Mouse (Mus musculus) heart, embryonic 10.5 days (tissue): ENCODE data around the gene Plagl1. TPM values are rescaled to one million over a fixed set of nuclear protein-coding genes. Genes with fewer than 3 reads are reported as not detected.

Experiments
- DNase-seq: peaks from one replicate; pipeline ENCODE4 v3.0.0-alpha.2; 2017; ENCODE audit warnings: low spot score
- H3K27ac ChIP-seq: fragments of 300-500 bp; sonication (generic); 2 replicates; pipeline ENCODE4 v1.5.1; 2016; ENCODE audit warnings: mild to moderate bottlenecking
- H3K27me3 ChIP-seq: fragments of 300-500 bp; sonication (generic); 2 replicates; pipeline ENCODE4 v1.6.1; 2016; ENCODE audit warnings: mild to moderate bottlenecking; ENCODE audit not compliant: poor library complexity, insufficient read depth, severe bottlenecking
- H3K36me3 ChIP-seq: fragments of 300-500 bp; sonication (generic); 2 replicates; pipeline ENCODE4 v1.6.1; 2016; ENCODE audit warnings: mild to moderate bottlenecking, moderate library complexity
- H3K4me1 ChIP-seq: fragments of 300-500 bp; sonication (generic); 2 replicates; pipeline ENCODE4 v1.6.1; 2016; ENCODE audit warnings: mild to moderate bottlenecking
- H3K4me3 ChIP-seq: fragments of 300-500 bp; sonication (generic); 2 replicates; pipeline ENCODE4 v1.5.1; 2016; ENCODE audit warnings: mild to moderate bottlenecking, moderate library complexity
- H3K9me3 ChIP-seq: fragments of 300-500 bp; sonication (generic); 2 replicates; pipeline ENCODE4 v1.6.1; 2016; ENCODE audit warnings: mild to moderate bottlenecking, moderate library complexity
- WGBS: fragments of 180-500 bp; shearing (Covaris S2); methylation state at CpG from one replicate; pipeline ENCODE4 v1.1.7; 2016; 5-methylcytosine and 5-hydroxymethylcytosine counted together
- polyA plus RNA-seq: library from polyadenylated mRNA; unstranded; fragments of >200 nt; fragmentation: Nextera tagmentation; extraction: Ambion mirVana; gene quantifications from 2 replicates; pipeline ENCODE4 v1.2.1, GENCODE M21; 2016

Gene Plagl1
- polyA plus RNA-seq, 1 experiment from 2014 or later: 206 TPM

- no peak for DNase-seq
- Histone ChIP-seq H3K9me3 (no peaks in the 10 kb centered on the region), H3K4me1 (peaks cover 18% of the 10 kb centered on the region), H3K4me3 (no peak overlapping the region), H3K36me3 (peaks cover 5% of the 10 kb centered on the region), H3K27ac (no peak overlapping the region), H3K27me3 (no peaks in the 10 kb centered on the region)
- WGBS: 56% methylated on average over 4 of the region's 4 CpGs
Measured at GRCm38 (mm10) chr10:13102360-13102759, 42.1 kb downstream of the Plagl1 start.

GRCm38 (mm10) chr10:13103838-13104237 is 43.5 kb downstream of the Plagl1 start:
- Histone ChIP-seq H3K36me3 (peaks cover 5% of the 10 kb centered on the region), H3K4me1 (peaks cover 30% of the 10 kb centered on the region)
- WGBS: 81% methylated on average over 4 of the region's 4 CpGs

GRCm38 (mm10) chr10:13106909-13107624 is 46.8 kb downstream of the Plagl1 start:
- 66% methylated on average over 9 of the region's 9 CpGs for WGBS
- Histone ChIP-seq H3K27me3 (no peaks in the 10 kb centered on the region), H3K4me1 (peaks cover 49% of the 10 kb centered on the region), H3K9me3 (no peaks in the 10 kb centered on the region), H3K36me3 (peaks cover 11% of the 10 kb centered on the region), H3K27ac (peak overlapping the region; percentile 71), H3K4me3 (no peak overlapping the region)
- no peak for DNase-seq

More at GRCm38 (mm10) chr10:13103838-13104237, 43.5 kb downstream of the Plagl1 start:
- Histone ChIP-seq H3K27ac (no peak overlapping the region), H3K4me3 (no peak overlapping the region), H3K27me3 (no peaks in the 10 kb centered on the region), H3K9me3 (no peaks in the 10 kb centered on the region)
- no peak for DNase-seq

- H3K27me3 ChIP-seq: no peaks in the 10 kb centered on the region
- no peaks in the 10 kb centered on the region for H3K9me3 ChIP-seq
- peak overlapping the region; percentile 71 for H3K27ac ChIP-seq
- peaks cover 18% of the 10 kb centered on the region for H3K36me3 ChIP-seq
- peaks cover 55% of the 10 kb centered on the region for H3K4me1 ChIP-seq
- DNase-seq: no peak
- 47% methylated on average over 7 of the region's 7 CpGs for WGBS
- H3K4me3 ChIP-seq: no peak overlapping the region
Measured at GRCm38 (mm10) chr10:13108021-13108548, 47.8 kb downstream of the Plagl1 start.

- no peaks in the 10 kb centered on the region for H3K9me3 ChIP-seq
- WGBS: 61% methylated on average over 4 of the region's 4 CpGs
- peaks cover 60% of the 10 kb centered on the region for H3K4me1 ChIP-seq
- no peak overlapping the region for H3K4me3 ChIP-seq
- H3K36me3 ChIP-seq: peaks cover 22% of the 10 kb centered on the region
- peak overlapping the region; percentile 70; the same call in 1 of the 2 replicates for H3K27ac ChIP-seq
- no peak for DNase-seq
- H3K27me3 ChIP-seq: no peaks in the 10 kb centered on the region
Measured at GRCm38 (mm10) chr10:13108847-13109246, 48.5 kb downstream of the Plagl1 start.

GRCm38 (mm10) chr10:13109781-13110180 is 49.5 kb downstream of the Plagl1 start:
- no peak for DNase-seq
- Histone ChIP-seq H3K9me3 (no peaks in the 10 kb centered on the region), H3K27ac (peak overlapping the region; percentile 78), H3K36me3 (peaks cover 24% of the 10 kb centered on the region), H3K27me3 (no peaks in the 10 kb centered on the region), H3K4me1 (peaks cover 61% of the 10 kb centered on the region), H3K4me3 (no peak overlapping the region)
- WGBS: 26% methylated on average over 1 of the region's 1 CpGs

- Histone ChIP-seq H3K36me3 (peaks cover 22% of the 10 kb centered on the region), H3K27ac (peak overlapping the region; percentile 77), H3K4me1 (peaks cover 67% of the 10 kb centered on the region), H3K4me3 (no peak overlapping the region), H3K9me3 (no peaks in the 10 kb centered on the region), H3K27me3 (no peaks in the 10 kb centered on the region)
- 46% methylated on average over 3 of the region's 3 CpGs for WGBS
- DNase-seq: peak; percentile 48
Measured at GRCm38 (mm10) chr10:13112849-13113248, 52.5 kb downstream of the Plagl1 start.

GRCm38 (mm10) chr10:13113641-13114040 is 53.3 kb downstream of the Plagl1 start:
- Histone ChIP-seq H3K36me3 (peaks cover 26% of the 10 kb centered on the region), H3K4me1 (peaks cover 69% of the 10 kb centered on the region), H3K27ac (no peak overlapping the region), H3K4me3 (no peak overlapping the region), H3K9me3 (no peaks in the 10 kb centered on the region), H3K27me3 (no peaks in the 10 kb centered on the region)
- peak; percentile 66 for DNase-seq
- WGBS: 82% methylated on average over 4 of the region's 4 CpGs

- Histone ChIP-seq H3K4me1 (peaks cover 63% of the 10 kb centered on the region), H3K36me3 (peaks cover 32% of the 10 kb centered on the region), H3K4me3 (no peak overlapping the region), H3K27ac (peak overlapping the region; percentile 56; the same call in 1 of the 2 replicates), H3K27me3 (no peaks in the 10 kb centered on the region), H3K9me3 (no peaks in the 10 kb centered on the region)
- 74% methylated on average over 4 of the region's 4 CpGs for WGBS
- peak; percentile 50 for DNase-seq
Measured at GRCm38 (mm10) chr10:13115030-13115429, 54.7 kb downstream of the Plagl1 start.

GRCm38 (mm10) chr10:13116706-13117665 is 56.7 kb downstream of the Plagl1 start:
- Histone ChIP-seq H3K4me1 (peaks cover 55% of the 10 kb centered on the region), H3K4me3 (no peak overlapping the region), H3K36me3 (peaks cover 39% of the 10 kb centered on the region), H3K9me3 (no peaks in the 10 kb centered on the region), H3K27me3 (no peaks in the 10 kb centered on the region), H3K27ac (peak overlapping the region; percentile 86)
- no peak for DNase-seq
- WGBS: 28% methylated on average over 9 of the region's 9 CpGs

- Histone ChIP-seq H3K4me3 (no peak overlapping the region), H3K9me3 (no peaks in the 10 kb centered on the region), H3K27me3 (no peaks in the 10 kb centered on the region), H3K27ac (peak overlapping the region; percentile 86), H3K36me3 (peaks cover 30% of the 10 kb centered on the region; the same call in 1 of the 2 replicates), H3K4me1 (peaks cover 45% of the 10 kb centered on the region)
- peak; percentile 55 for DNase-seq
- 51% methylated on average over 7 of the region's 7 CpGs for WGBS
Measured at GRCm38 (mm10) chr10:13118024-13118769, 57.9 kb downstream of the Plagl1 start.

- DNase-seq: peak; percentile 66
Measured at GRCm38 (mm10) chr10:13118770-13119102, 58.4 kb downstream of the Plagl1 start.

More at GRCm38 (mm10) chr10:13118770-13119102, 58.4 kb downstream of the Plagl1 start:
- Histone ChIP-seq H3K4me1 (peaks cover 40% of the 10 kb centered on the region), H3K27ac (peak overlapping the region; percentile 86; the same call in 1 of the 2 replicates), H3K27me3 (no peaks in the 10 kb centered on the region), H3K9me3 (no peaks in the 10 kb centered on the region), H3K4me3 (no peak overlapping the region), H3K36me3 (peaks cover 30% of the 10 kb centered on the region; the same call in 1 of the 2 replicates)
- 60% methylated on average over 5 of the region's 5 CpGs for WGBS
